Mouse (Mus musculus) liver, adult (tissue): ENCODE measurements around the gene P2ry4.

Experiments used
- GATA4 ChIP-seq: IDR thresholded peaks from 2 replicates; pipeline ENCODE4 v1.6.1; 2014; ENCODE audit warnings: mild to moderate bottlenecking, low read length; ENCODE audit not compliant: insufficient replicate concordance

P2ry4 gene

DNA sequence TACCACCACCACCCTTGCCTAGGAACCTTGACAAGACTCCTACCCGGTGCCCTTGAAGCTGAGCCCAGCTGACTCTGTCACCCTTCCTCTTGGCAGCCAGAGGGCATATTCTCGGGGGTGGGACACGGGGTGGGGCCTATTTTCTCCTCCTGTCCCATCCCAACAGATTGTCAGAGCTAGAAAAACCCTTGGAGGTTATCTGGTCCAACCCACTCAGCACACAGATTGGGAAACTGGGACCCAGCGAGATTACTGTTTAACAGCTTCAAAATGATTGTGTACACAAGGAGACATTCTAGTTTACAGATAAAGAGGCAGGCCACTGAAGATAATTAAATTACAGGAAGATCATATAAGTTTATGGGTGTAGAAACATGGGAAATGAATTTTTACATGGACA, at the start of gene P2ry4:
Gene P2ry4 (minus strand): TSS at position 79 of the 400 bp plus-strand sequence.
- peak; percentile 16; the same call in 1 of the 2 replicates for TF ChIP-seq GATA4

DNA sequence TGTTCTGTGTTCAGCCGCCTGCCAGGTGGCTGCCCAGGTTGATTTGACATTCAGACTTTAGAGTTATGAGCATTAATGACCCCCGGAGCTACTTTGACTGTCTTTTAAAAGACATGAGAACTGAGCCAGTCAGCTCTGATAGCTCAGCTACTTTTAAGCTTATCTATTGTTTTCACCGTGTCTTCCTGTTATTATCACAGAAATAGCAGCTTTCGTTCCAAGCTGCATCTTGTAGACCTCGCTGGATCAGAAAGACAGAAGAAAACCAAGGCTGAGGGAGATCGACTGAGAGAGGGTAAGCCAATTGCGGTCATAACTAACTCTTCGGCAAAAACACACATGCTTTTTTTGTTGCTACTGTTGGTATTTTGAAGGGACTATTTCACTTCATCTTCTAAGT, 43.8 kb upstream of the P2ry4 start:
- no peak for TF ChIP-seq GATA4

DNA sequence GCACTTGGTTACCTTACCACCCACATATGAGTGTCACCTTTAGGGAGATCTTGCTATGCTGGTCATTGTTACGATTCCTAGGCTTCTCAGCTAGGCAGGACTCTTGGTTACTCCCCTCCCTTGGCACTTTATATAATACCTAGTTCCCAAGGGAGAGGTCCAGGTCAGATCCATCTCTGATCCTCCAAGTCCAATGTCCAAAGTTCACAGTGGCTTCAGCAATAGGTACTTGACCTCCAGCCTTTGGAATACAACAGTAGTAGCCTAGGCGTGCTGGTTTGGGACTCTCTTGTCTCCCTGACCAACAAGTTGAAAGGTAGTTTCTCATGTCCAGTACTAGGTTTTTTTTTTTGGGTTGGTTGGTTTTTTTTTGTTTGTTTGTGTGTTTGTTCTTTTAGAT, 34.4 kb upstream of the P2ry4 start:
- no peak for TF ChIP-seq GATA4

DNA sequence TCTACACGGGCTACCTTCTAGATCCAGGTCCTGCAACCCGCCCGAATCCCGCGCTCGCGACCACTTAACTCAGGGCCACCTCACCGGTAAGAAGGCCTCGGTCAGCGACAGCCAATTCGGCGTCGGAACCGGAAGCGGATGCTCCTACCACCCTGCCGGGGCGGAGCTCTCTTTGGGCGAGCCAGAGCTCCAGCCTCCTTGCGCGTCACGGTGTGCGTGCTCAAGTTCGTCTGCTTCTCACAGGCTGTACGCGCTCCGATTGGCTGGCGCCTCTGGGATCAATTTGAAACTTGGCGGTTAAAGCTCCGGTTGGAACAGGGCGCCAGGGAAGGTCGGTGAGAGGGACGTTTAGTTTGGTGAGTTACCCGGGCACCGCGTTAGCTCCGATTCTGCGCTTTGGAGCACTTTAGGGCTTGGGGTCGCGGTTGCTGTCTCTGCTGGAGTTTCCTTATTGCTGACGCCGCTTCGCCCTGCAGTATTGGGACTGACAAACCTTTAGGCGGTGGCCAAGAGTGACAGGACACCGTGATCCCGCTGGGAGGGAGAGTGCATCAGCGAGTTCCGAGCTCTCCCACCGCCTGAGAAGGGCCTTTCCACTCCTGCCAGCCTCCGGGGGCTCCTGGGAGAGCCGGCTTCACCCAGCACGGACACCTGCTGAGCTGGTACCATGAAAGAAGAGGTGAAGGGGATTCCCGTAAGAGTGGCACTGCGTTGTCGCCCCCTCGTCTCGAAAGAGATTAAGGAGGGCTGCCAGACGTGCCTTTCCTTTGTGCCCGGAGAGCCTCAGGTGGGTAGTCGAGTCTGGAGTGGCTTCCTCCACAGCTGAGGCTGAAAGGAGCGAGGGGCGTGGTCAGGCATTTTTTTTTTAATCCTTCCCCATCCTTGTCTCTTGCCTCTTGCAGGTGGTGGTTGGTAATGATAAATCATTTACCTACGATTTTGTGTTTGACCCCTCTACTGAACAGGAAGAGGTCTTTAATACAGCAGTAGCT, 31.4 kb upstream of the P2ry4 start, which contains the start of gene Pdzd11:
Gene Pdzd11 (minus strand): TSS at position 767 of the 992 bp plus-strand sequence.
- no peak for TF ChIP-seq GATA4

DNA sequence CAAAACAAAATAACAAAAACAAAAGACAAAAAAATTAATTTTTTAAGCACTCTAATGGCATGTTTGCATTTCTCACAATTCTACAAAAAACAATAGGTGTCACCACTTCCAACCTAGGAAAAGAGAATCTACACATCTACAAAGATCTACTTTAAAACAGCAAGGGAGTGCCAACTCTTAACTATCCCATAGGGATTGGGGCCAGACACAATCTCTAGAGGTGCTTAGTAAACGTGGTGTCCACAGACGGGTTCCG, 30.8 kb upstream of the P2ry4 start, which contains the start of gene Kif4:
Gene Kif4 (plus strand): TSS at position 192 of the 256 bp plus-strand sequence.
- TF ChIP-seq GATA4, result no peak

DNA sequence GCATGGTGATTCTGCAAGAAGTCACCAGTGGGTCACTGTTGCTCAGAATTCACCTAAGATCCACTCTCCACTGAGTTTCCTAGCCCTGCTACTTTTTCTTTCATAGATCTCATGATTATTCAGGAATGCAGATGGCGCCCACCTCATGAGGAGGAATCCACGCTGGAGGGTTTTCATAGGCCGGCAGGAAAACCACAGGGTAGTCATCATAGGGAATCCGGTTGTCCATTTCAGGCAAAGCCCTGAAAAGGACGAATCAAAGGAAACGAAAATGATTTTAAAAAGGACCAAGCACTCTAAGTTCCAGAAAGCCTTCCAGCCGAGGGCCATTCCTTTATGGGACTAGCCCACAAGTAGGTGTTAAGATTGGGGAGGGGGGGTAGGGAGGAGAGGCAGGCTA, 30.5 kb upstream of the P2ry4 start:
- TF ChIP-seq GATA4, result no peak

DNA sequence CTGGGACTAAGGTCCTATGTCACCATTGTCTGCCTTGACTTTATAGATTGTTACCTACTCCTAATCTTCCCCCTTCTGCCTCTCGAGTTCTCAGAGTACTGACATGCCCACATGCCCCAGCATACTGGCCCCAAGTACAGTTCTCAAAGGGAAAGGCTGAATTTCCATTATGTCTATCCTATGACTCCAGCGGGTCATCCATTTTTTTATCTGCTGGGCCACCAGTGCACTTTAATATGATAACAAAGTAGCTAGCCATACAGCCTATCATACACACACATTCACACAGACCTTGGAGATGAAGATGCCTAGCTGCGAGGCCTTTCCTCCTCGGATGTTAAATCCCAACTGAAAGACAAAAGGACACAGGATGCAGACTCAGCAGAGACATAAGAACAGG, 29.6 kb upstream of the P2ry4 start:
- no peak for TF ChIP-seq GATA4

DNA sequence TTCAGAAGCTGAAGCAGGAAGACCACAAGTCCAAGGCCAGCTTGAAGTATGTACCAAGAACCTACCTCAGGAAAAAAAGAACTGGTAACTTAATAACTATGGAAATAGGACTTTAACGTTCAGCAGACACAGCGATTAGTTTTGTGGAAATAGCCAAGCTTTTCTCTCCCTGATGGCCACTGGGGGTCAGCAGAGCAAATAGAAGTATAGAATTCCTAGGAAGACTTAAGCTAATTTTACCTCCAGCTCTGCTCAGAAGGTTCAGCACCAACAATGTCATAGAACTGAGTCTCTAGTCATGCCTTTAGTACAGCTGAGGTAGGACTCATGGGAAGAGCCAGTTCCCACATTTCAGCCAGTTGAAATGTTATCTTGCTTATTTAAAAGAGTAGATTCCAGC, 26.7 kb upstream of the P2ry4 start:
- TF ChIP-seq GATA4, result no peak

DNA sequence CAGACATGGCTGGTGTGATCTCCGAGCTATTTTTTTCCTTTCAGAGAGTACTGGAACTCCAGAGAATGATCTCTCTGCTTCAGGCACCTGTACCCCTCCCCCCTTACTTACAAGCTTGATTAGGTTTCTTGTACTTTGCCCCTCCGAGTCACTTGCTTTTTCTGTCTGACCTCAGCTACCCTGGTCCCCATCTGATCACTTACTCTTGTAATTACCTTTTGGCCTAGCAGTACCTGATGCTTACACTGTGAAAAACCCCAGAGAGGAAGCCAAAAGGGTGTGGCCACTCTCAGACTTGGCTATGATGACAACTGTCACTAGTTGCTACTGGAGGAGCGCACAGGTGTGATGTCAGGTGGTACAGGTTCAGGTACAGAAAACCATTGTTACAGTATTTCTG, 23.8 kb upstream of the P2ry4 start:
- no peak for TF ChIP-seq GATA4

DNA sequence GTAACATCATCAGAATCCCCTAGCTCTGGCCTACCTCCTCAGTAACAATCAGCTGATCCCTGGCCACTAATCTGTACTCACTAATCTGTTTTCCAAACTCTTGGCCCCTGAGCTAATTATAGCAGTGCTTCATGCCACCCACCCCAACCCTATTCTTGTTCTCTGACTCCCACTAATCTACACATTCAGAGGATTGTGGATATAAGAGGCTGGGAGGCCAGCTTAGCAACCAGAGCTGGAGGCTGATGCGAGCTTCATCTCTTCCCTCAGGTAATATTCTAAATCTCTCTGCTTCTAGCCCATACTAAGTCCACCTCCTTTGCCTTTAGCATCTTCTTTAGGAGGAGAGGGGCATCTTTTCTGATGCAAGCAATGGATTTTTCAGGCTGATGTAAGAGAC, 10.6 kb upstream of the P2ry4 start, which contains the start of gene Arr3:
Gene Arr3 (plus strand): TSS at position 184 of the 400 bp plus-strand sequence.
- TF ChIP-seq GATA4, result no peak

DNA sequence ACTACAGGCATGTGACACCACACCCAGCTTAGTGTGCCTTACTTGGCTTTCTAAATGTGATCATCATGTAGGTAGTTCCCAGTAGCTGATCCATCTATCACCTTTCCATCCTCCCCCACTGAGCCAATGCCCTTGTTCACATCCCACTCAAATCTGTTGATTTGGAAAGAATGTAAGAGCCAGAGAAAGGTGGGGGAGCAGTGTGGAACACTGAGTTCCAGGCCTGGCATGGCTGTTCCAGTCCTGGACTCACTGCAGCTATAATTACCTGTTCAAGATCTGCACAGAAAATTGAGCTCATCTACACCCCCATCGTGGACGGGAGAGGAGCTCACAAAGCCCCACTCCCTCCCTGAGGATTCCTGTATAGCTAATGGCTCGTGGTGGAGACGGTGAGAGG, 5.1 kb upstream of the P2ry4 start:
- no peak for TF ChIP-seq GATA4

DNA sequence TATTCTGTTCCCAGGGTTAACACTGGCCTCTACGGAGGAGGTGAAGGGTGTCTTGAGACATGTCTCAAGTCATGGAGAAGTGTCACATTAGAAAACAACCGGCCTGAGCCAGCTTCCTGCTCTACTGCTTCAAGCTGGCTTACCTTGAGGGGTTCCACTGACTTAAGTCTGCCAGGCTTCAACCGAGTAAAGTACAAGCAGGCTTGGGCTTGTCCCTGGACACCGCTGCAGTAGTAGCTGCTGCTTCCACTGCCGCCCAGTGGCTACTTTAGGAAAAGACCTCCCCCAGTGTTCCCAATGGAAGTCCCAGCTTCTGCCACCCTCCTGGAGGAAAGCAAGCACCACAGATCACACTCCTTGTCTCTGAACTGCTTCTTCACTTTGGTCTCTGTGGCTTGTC, 2.8 kb upstream of the P2ry4 start:
- no peak for TF ChIP-seq GATA4

DNA sequence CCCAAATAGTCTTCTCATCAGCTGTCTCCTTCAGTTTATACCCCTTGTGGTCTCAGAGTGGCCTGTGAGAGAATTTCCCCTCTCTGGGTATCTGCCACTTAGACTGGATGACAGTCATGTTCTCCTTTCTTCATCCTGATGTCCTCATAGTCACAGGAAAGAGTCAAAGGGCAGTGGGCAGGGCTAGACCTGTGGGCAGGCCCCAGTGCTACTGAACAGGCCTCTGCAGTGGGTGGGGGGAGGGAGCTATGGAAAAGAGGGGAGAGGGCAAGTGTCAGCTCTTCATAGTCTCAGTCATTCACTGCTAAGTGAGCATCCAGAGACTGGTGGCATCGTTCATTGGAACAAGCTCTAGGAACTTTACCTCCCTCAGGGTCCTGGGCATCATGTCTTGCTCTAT, 22.7 kb downstream of the P2ry4 start, which contains the start of gene Awat1:
Gene Awat1 (plus strand): TSS at position 301 of the 400 bp plus-strand sequence.
- no peak for TF ChIP-seq GATA4

DNA sequence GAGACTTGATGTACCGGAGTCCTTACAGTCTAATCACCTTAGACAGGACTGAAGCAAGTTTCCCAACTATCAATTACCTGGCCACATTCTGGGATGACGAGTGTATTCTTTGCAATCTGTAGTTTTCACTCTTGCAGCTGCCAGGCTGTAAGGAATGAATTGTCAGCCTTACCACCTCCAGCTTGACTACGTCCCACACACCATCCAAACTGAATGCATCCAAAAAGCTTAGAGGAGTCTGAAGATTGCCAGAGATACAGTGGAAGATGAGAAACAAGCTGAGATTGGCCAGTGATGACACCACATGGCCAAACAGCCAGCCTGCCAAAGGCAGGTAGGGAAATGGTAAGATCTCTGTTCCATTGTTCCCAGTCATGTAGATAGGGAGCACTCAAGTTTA, 29.0 kb downstream of the P2ry4 start:
- no peak for TF ChIP-seq GATA4

DNA sequence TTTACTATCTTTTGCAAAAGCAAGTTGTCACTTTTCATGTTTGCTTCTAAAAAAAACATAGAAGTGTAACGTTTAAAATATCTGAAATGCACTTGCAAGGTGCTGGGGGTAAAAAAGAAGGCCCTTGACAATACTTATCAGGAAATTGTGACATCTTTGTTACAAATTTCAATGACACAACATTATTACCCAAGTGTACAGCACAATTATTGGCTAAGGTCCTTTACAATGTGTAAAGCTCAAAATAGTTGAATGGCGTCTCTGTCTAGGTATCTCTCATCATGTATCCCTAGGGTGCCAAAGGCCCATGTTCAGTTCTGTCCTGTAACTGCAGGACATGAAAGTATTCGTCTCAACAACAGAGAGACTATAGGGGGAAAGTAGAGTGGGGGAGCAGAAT, 38.6 kb downstream of the P2ry4 start:
- no peak for TF ChIP-seq GATA4
